Mouse (Mus musculus) stomach, postnatal 0 days (tissue): ENCODE measurements at regions not wholly inside any gene's neighbourhood (a gene's known extent, or its start where the extent isn't known, plus 50 kb on each side); places are given as distances from the start of the nearest gene placed in this dataset.

ENCODE experiments used
- CTCF ChIP-seq: IDR thresholded peaks from 2 replicates; pipeline ENCODE4 v1.5.1; 2016; ENCODE audit warnings: antibody characterized with exemption, low read depth, mild to moderate bottlenecking, moderate library complexity
- EP300 ChIP-seq: optimal IDR thresholded peaks from 2 replicates; pipeline ENCODE3; 2016; ENCODE audit warnings: antibody characterized with exemption

DNA sequence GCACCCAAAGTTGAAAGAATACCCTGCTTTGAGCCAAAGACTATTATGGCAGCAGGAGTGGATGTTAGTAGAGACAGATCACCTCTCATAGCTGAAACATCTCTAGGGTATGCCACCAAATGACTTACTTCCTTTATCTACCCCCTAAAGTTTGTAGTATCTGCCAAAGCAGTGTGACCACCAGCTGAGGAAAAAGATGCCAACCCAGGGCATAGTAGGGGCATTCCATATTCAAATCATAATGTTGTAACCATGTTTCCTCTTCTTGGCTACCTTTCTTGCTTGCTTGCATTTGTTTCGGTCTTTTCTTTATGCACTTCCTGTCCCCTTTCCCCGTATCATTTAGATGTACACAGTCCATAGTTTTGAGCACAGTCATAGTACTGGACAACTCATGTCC, 1449.6 kb downstream of the Gsdmc2 start:
- TF ChIP-seq CTCF = no peak
- TF ChIP-seq EP300 = no peak
